Mouse (Mus musculus) gastrocnemius, adult 8-10 months (tissue): Measurements from ENCODE around the gene Atic. TPM values are rescaled to one million over a fixed set of nuclear protein-coding genes. Genes with fewer than 3 reads are reported as not detected.

Experiments used
- DNase-seq, 2 experiments: peaks; one replicate each; pipeline ENCODE4 v3.0.0; 2022; ENCODE audit warnings: low spot score in 2 of 2
- total RNA-seq, 4 experiments: library from RNA; stranded (reverse); gene quantifications; 2 replicates each; pipeline ENCODE4 v1.2.4; 2022

The Atic gene
- total RNA-seq: 10 to 100 TPM; 23.2 to 29.8 (median 25.6) TPM

GRCm38 (mm10) chr1:71556688-71557612 lies at the start of gene Atic:
Gene Atic, plus strand, starts transcription at chr1:71557150.
- DNase-seq: peak; percentile 87 to 90

GRCm38 (mm10) chr1:71507251-71507650 lies 49.7 kb upstream of the Atic start:
- no peak for DNase-seq

GRCm38 (mm10) chr1:71515041-71515440 lies 41.9 kb upstream of the Atic start:
- no peak for DNase-seq

GRCm38 (mm10) chr1:71528808-71529648 lies 27.9 kb upstream of the Atic start:
- DNase-seq: no peak

- DNase-seq: no peak
Observed at GRCm38 (mm10) chr1:71530779-71531178, 26.2 kb upstream of the Atic start.

GRCm38 (mm10) chr1:71531653-71532052 lies 25.3 kb upstream of the Atic start:
- DNase-seq: no peak

- DNase-seq: no peak
Observed at GRCm38 (mm10) chr1:71539641-71540040, 17.3 kb upstream of the Atic start.

- DNase-seq: no peak
Observed at GRCm38 (mm10) chr1:71540437-71540836, 16.5 kb upstream of the Atic start.

GRCm38 (mm10) chr1:71550626-71551195 lies 6.2 kb upstream of the Atic start:
- no peak for DNase-seq

GRCm38 (mm10) chr1:71560626-71561025 lies 3.7 kb downstream of the Atic start:
- DNase-seq: no peak

- DNase-seq: no peak
Observed at GRCm38 (mm10) chr1:71564291-71564690, 7.3 kb downstream of the Atic start.

GRCm38 (mm10) chr1:71567884-71568605 lies 11.1 kb downstream of the Atic start:
- DNase-seq: no peak

GRCm38 (mm10) chr1:71570116-71570515 lies 13.2 kb downstream of the Atic start:
- no peak for DNase-seq

GRCm38 (mm10) chr1:71575987-71576386 lies 19.0 kb downstream of the Atic start:
- no peak for DNase-seq

- DNase-seq: no peak
Observed at GRCm38 (mm10) chr1:71576837-71577236, 19.9 kb downstream of the Atic start.

- DNase-seq: no peak
Observed at GRCm38 (mm10) chr1:71579526-71579925, 22.6 kb downstream of the Atic start.

- DNase-seq: no peak
Observed at GRCm38 (mm10) chr1:71580408-71580807, 23.5 kb downstream of the Atic start.

- DNase-seq: no peak
Observed at GRCm38 (mm10) chr1:71583302-71583701, 26.4 kb downstream of the Atic start.

GRCm38 (mm10) chr1:71583900-71584299 lies 26.9 kb downstream of the Atic start:
- DNase-seq: no peak

- no peak for DNase-seq
Observed at GRCm38 (mm10) chr1:71586658-71587057, 29.7 kb downstream of the Atic start.

GRCm38 (mm10) chr1:71590038-71590437 lies 33.1 kb downstream of the Atic start:
- no peak for DNase-seq
